Mouse (Mus musculus): ENCODE results near the gene 1700003E16Rik. TPM values are rescaled to one million over a fixed set of nuclear protein-coding genes. Genes with fewer than 3 reads are reported as not detected.
A peak's percentile ranks its signal among the peaks of the same experiment; 100 is the strongest.

Gene 1700003E16Rik
- total and polyA plus RNA-seq, 3 experiments = 0.15 to 0.50 TPM; not detected in 1

- Histone ChIP-seq H3K79me2 (ENCODE audit: control insufficient read depth, insufficient read depth, low read length, poor library complexity) (no peaks in the 10 kb centered on the region), H3K27ac (ENCODE audit: control insufficient read depth, low read depth, low read length) (no peak overlapping the region), H3K4me3 (ENCODE audit: control insufficient read depth in 1 of 2, insufficient read depth in 1 of 2, low read depth in 2 of 2, low read length in 2 of 2) (no peak overlapping the region), H3K9me3 (replicated peaks; ENCODE audit: insufficient read depth, low read length) (no peaks in the 10 kb centered on the region), H3K9ac (ENCODE audit: control insufficient read depth, low read depth, low read length, poor library complexity, severe bottlenecking) (no peak overlapping the region), H3K36me3 (ENCODE audit: control insufficient read depth in 1 of 2, insufficient read depth in 2 of 2, low read length in 2 of 2) (no peaks in the 10 kb centered on the region; a peak in 1 of 4 replicates), H3K27me3 (ENCODE audit: control insufficient read depth in 1 of 2, insufficient read depth in 2 of 2, low read length in 2 of 2) (no peaks in the 10 kb centered on the region), H3K4me1 (ENCODE audit: control insufficient read depth in 1 of 2, insufficient read depth in 2 of 2, low read length in 2 of 2) (peaks cover 0 to 5% of the 10 kb centered on the region in 2 experiments; a peak in 1 of 4 replicates)
- no peak for TF ChIP-seq HCFC1 (IDR thresholded peaks at IDR 0.05; ENCODE audit: low read depth, low read length)
- no peak for TF ChIP-seq GABPA (IDR thresholded peaks at IDR 0.05; ENCODE audit: low read depth, low read length)
- no peak for TF ChIP-seq MAFK (IDR thresholded peaks at IDR 0.05; ENCODE audit: borderline replicate concordance, low read depth, low read length)
- no peak for TF ChIP-seq ETS1 (IDR thresholded peaks at IDR 0.05; ENCODE audit: low read depth, low read length)
- no peak for TF ChIP-seq BHLHE40 (IDR thresholded peaks at IDR 0.05; ENCODE audit: borderline replicate concordance, low read depth, low read length)
- no peak for TF ChIP-seq UBTF (IDR thresholded peaks at IDR 0.05; ENCODE audit: borderline replicate concordance, insufficient read depth, low read depth, low read length)
- no peak for TF ChIP-seq TBP (IDR thresholded peaks at IDR 0.05; ENCODE audit: low read depth, low read length)
- TF ChIP-seq ZNF384 (IDR thresholded peaks at IDR 0.05; ENCODE audit: low read depth, low read length) = no peak
- TF ChIP-seq POLR2AphosphoS2 (IDR thresholded peaks at IDR 0.05; ENCODE audit: low read length) = no peak
- no peak for DNase-seq (ENCODE audit: low read depth, low spot score)
Measured at GRCm38 (mm10) chr6:83180605-83181004, 24.4 kb downstream of the 1700003E16Rik start.

- no peaks in the 10 kb centered on the region; a peak in 1 of 4 replicates for H3K36me3 ChIP-seq (ENCODE audit: control insufficient read depth in 1 of 2, insufficient read depth in 2 of 2, low read length in 2 of 2)
- DNase-seq (ENCODE audit: low read depth, low spot score) = peak; percentile 14
- no peaks in the 10 kb centered on the region for H3K4me1 ChIP-seq (ENCODE audit: control insufficient read depth in 1 of 2, insufficient read depth in 2 of 2, low read length in 2 of 2)
Measured at GRCm38 (mm10) chr6:83184858-83185435, 28.7 kb downstream of the 1700003E16Rik start.

More at GRCm38 (mm10) chr6:83184858-83185435, 28.7 kb downstream of the 1700003E16Rik start:
- Histone ChIP-seq H3K79me2 (ENCODE audit: control insufficient read depth, insufficient read depth, low read length, poor library complexity) (no peaks in the 10 kb centered on the region), H3K9ac (ENCODE audit: control insufficient read depth, low read depth, low read length, poor library complexity, severe bottlenecking) (no peak overlapping the region), H3K27me3 (ENCODE audit: control insufficient read depth in 1 of 2, insufficient read depth in 2 of 2, low read length in 2 of 2) (no peaks in the 10 kb centered on the region), H3K9me3 (replicated peaks; ENCODE audit: insufficient read depth, low read length) (no peaks in the 10 kb centered on the region), H3K4me3 (ENCODE audit: control insufficient read depth in 1 of 2, insufficient read depth in 1 of 2, low read depth in 2 of 2, low read length in 2 of 2) (no peak overlapping the region), H3K27ac (ENCODE audit: control insufficient read depth, low read depth, low read length) (no peak overlapping the region)
- no peak for TF ChIP-seq ZC3H11A (IDR thresholded peaks at IDR 0.05; ENCODE audit: low read depth, low read length)
- peak; percentile 26; the same call in 1 of the 2 replicates for TF ChIP-seq SMC3 (IDR thresholded peaks at IDR 0.05; ENCODE audit: low read depth, low read length)
- peak in 2 of 3 experiments; percentile 9 to 20; a peak in 1 of 6 replicates for TF ChIP-seq CTCF (IDR thresholded peaks at IDR 0.05 in 2 of 3, conservative IDR thresholded peaks at IDR 0.05 in 1 of 3; ENCODE audit: control insufficient read depth in 1 of 3, insufficient read depth in 1 of 3, low read depth in 2 of 3, low read length in 3 of 3, poor library complexity in 1 of 3, severe bottlenecking in 1 of 3)
- TF ChIP-seq NRF1 (IDR thresholded peaks at IDR 0.05; ENCODE audit: insufficient read depth, low read depth, low read length, poor library complexity, severe bottlenecking) = no peak
- no peak for TF ChIP-seq TBP (IDR thresholded peaks at IDR 0.05; ENCODE audit: low read depth, low read length)
- TF ChIP-seq MXI1 (IDR thresholded peaks at IDR 0.05; ENCODE audit: low read depth, low read length) = no peak
